Mouse (Mus musculus): ENCODE measurements at regions not wholly inside any gene's neighbourhood (a gene's known extent, or its start where the extent isn't known, plus 50 kb on each side); places are given as distances from the start of the nearest gene placed in this dataset.

DNA sequence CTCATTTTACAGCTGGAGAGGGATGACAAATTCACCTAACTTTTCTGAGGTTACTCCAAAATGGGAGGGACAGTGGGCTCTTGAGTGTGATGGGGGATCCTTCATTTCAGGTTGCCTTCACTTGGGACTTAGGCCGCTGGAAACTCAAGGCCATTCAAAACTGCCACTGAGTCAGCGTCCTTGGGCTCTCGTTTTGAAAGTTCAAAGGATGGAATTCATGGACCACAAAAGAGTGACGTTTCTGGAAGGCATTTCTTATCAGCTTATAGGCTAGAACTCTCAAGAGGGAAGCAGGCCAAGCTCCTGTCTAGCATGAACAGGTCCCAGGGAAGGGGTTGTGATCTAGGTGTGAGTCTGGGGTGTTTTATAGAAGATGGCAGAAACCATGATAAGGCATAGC lies 233.3 kb downstream of the Csl start:
- DNase-seq (ENCODE audit: low spot score in 2 of 2) = no peak

DNA sequence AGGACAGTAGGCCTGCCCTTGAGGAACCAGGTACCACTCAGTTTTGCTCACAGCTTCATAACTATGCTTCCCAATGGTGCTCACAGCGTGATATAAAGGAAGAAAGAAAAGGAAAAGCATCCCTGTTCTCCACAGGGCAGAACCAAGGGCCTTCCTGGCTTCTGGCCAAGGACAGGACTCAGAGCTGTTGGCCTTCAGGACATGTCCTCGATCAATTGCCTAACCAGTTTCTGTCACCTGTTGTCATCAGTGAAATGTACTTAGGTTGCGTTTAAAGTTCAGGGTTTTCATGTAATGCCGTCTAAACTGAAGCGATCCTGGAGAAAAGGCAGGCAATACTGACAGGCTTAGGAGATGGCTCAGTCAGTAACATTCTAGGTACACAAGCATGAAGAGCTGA lies 232.9 kb downstream of the Csl start:
- peak in 1 of 2 experiments; percentile 19 for DNase-seq (ENCODE audit: low spot score in 2 of 2)

DNA sequence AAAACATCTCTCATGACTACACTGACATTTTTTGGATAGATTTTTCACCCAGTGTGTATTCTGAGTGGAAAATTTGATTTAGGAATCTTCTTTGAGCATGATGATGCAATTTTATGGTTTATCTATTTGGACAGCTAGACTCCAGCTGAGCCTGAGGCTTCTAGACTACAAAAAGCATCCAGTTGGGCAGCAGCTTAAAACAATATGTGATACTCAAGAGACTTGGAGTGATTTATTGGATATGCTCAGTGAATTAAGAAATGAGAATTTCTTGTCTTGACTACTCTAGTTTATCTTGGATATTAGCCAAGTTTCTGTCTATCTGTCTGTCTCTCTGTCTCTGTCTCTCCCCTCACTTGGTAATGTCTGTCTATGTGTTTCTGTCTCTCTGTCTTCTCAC lies 228.4 kb downstream of the Csl start:
- DNase-seq (ENCODE audit: low spot score in 2 of 2) = no peak

DNA sequence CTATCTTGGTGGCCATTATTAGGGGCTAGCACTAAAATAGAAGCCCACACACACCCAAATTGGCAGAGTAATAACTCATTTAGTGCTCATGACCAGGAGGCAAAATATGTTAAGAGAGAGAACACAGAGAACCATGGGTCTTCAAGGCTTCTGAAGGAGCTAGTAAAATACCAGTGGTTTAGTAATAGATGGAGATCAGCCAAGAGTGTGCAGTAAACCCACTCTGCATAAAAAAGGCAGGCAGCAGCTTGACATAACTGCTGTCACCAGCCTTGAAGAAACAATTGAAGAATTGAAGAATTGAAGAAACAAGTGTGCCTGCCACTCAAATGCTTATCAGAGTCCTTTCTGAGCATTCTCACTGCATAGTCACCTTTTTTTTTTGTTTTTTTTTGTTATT lies 227.9 kb downstream of the Csl start:
- DNase-seq (ENCODE audit: low spot score in 2 of 2) = no peak

DNA sequence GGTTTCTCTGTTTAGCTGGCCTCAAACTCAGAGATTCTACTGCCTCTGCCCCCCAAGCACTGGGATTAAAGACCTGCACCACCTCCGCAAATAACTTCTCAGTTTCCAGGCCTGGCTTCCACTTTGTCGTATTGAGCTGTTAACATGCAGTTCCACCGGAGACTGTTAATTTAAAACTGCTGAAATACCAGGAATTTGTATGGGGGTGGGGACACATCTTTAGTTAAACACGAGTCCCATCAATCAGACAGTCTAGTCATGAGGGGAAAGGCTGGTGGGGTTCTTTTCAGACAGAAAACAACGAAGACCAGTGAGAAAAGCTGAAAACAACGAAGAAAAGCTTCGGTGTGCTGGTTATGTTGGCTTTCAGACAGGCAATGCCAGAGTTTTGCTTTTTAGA lies 227.5 kb downstream of the Csl start:
- DNase-seq (ENCODE audit: low spot score in 2 of 2) = no peak

DNA sequence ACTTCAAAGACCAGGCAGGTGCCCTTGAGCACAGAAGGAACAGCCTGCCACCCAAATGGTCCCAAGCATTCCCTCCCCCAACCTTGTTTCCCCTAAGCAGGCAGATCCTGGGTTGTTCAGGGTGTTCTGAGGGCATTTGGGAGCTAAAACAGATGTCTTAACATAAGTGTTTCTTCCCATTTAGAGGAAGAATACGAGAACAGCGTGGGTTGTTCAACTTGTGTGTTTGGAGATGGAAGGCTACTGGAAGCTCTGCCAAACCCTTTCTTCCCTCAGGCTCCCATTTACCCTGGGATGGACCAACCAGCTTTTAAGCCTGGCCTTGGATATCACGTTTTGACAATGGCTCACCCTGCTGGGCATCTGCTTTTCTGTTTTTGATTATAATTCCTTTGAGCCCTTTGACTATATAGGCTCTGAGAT lies 226.8 kb downstream of the Csl start:
- DNase-seq (ENCODE audit: low spot score in 2 of 2) = no peak

DNA sequence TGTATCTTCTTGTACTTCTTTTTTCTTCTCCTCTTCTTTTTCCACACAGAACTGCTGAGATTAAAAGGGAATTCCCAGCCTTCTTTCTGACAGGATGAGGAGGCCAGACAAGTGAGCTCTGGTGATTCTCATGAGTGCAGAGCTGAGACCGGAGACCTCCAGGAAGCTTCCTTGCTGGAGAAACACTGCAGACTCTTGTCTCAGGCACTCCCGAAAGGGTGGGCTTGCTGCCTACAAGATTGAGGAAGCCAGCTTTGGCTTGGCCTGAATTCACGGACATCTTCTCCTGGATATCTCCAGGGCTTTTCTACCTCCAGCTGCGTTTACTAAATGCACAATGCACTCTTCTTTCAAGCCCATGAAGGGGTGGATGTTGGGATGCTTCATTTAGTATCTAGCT lies 226.0 kb downstream of the Csl start:
- no peak for DNase-seq (ENCODE audit: low spot score in 2 of 2)

DNA sequence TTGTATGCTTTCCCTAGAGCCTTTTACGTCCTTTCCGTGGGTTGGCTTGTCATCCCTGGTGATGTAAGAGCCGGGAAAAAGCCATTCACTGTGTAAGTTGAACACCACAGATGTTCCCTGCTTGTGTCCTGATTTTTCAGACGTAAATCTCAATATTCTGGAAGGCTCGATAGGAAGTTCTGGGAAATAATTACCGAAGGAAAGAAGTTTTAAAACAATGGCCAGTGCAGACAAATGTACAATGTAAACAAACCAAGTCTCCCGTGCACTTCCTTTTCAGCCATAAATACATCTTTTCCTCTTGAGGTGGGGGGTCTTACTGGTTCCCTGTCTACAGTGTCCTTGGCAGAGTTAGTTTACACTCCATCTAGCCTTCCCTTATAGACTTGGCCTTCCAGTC lies 225.2 kb downstream of the Csl start:
- no peak for DNase-seq (ENCODE audit: low spot score in 2 of 2)

DNA sequence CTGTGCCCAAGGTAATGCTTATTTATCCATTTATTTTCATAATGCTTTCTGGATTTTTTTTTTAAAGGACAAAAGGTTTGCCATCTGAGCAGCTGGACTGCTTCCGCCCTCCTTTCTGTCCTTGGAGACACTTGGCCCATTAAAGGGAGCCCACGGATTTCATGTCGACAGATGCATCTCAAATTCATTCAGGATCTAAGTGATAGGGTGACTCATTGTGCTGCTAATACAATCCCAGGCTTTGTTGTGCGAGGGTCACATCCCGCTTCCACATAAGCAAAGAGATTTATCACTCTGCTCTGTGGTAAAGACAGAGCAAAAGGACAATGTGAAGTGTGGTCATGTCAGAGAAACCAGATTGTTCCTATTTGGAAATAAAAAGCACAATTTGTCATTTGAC lies 220.8 kb downstream of the Csl start:
- no peak for DNase-seq (ENCODE audit: low spot score in 2 of 2)

DNA sequence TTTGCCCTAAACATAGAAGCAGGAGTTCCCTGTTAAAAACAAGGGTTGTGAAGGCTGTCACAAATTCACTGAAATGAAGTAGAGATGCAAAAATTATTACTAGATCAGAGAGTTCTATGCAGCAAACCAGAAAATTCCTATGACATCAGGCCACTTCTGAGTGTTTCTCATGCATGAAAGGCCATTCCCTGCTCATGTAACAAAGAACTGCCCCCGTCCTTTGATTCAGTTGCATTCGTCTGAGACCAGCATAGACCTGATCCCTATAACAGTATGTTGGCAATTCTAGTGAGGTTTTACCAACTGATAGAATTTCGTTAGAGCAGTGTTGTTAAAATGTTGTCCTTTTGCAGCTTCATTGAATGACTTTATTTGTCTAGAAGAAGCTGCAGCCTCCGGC lies 207.1 kb downstream of the Csl start:
- no peak for DNase-seq (ENCODE audit: low spot score in 2 of 2)

DNA sequence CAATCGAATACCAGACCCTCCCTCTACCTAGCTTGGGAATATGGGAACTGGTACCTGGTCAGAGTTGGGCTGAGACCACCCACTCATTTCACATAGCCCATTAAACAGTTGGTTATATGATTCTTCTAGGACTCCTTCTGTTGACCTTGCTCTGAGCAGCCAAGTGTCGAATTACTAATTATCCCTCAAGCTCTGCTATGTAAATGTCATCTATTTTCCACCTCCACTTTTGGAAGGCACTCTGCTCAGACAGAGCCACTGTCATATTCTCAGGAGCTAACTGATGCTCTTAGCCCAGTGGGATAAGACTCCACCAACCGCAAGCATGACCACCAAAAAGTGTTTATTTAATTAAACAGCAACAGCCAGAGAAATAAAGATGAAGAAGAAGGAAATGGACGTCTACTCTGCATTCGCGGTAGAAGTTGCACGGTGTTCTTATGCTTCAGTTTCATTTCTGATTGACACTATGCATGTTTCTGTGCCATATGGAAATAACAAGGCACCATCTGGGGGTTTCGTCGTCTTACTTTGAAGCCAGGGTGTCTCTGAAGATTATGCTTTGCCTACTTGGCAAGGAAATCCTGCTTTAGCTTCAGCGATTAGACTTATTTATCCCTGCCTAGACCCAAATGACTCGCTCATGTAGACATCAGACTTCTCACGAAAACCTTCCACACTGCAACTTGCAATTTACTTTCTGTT lies 206.5 kb downstream of the Csl start:
- no peak for DNase-seq (ENCODE audit: low spot score in 2 of 2)

DNA sequence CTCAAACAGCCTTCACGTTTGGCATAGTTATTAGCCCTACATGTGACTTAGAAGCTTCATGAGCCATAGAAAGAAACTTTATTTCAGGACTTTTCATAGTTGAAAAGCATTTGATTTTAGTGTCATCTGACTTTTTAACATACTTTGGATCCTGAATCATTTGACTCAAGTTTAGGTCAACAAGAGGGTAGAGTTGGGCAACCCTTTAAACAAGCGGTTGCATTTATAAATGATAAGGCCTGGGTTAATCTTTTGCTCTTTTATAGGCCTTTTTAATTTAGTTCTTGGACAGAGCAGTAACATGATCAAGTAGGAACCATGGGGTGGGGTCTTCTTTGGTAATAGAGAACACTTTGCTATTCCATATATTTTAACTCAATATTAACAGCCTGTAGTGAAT lies 204.4 kb downstream of the Csl start:
- DNase-seq (ENCODE audit: low spot score in 2 of 2) = no peak

DNA sequence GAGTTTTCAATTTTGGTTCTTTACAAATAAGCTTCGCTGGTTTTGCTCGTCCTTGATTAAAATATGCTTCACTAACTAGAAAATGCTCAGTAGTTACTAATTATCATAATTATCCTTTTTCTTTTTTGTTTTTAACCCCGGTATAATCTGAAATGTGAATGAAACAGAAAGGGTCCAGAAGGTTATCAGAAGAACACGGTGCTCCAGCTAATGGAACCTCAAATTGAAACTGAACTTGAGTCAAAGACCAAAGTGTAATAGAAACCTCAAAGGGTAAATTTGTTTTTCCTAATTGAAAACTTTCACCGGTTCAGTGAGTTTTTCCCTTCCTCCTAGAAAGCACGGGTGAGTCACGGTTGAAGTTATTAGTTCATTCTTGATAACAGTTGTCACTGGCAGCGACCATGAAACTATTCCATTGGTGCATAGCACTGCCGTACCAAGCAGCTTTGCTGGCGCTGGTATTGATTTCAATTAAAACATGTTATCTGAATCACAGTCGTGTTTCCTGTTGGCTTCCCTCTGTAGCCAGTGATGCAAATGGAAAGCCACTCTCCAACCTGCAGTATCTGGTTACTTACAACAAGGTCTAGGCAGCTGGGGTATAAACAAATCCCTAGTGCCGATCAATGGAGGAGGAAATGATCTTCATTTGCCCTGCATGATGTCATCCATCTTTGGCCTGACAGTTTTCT lies 203.7 kb downstream of the Csl start:
- no peak for DNase-seq (ENCODE audit: low spot score in 2 of 2)

DNA sequence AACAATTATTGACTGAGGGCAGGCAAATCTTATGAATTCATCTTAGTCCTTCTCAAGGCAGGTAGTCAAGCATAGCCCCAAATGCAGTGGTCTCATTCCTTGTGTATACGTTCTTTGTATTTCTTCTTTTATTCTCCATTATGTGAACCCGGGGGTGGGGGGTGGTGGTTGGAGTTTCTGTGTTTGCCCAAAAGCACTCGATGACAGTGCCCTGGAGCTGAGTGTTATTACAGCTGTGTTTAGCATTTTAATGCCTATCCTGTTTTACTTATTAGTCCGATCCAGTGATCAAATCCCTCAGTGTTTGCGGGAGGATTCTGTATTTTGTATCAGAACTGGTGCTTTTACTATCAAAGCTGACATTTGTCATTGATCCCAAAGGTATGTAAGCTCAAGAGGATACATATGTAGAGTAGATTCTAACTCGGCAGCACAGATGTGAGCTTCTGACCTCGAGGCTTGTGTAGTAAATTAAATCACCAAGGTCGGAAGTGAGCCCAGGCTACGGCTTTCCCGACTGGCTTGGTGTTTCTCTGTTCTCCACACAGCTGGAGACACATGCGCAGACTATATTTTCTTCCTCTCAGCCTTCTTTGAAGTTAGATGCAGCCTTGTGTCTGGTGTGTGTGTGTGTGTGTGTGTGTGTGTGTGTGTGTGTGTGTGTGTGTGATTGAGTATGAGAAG lies 203.0 kb downstream of the Csl start:
- DNase-seq (ENCODE audit: low spot score in 2 of 2) = no peak

DNA sequence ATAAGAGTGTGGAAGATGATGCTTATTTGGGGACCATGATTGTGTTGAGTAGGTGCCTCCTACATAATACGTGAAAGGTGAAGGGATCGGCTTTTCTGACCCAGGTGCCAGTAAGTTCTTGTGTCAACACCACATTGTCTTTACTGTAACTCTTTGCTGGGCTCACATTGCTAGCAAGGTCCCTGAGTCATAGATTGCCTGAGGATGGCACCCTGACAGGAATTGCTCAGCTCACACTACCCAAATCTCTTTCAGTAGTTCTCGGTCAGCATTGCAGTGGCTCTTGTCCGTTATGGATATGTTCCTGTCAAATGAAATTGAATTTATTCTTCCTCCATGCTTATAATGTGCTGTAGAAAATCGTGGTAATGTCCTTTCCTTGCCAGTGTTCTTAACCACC lies 200.8 kb downstream of the Csl start:
- no peak for DNase-seq (ENCODE audit: low spot score in 2 of 2)

DNA sequence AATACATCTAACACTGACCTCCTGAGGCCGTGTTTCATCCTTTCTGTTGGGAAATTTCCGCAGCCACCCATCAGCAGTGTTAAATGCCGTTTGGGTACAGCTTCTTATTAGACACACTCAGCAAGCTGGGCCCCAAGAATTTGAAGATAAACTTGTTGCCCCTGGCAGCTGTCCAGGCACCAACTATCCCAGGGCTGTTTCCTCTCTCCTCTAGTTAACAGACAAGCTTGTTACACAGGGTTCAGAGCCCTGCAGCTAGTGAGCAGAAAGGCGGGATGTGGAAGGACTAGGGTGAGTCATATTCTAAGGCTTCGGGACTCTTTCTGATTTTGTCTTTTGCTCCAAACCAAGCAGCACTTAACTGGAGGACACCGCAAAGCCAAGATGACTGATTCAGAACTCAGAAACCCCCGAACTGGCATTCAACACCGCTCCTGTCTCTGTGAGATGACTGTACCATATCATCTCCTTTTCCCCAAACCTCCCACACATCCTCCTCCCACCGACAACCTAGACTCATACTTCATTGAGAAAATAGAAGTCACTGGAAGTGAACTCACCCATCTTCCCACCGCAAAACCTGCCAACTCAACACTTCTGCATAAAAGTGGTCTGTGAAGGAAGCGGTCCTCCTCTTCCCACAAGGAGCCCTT lies 198.2 kb downstream of the Csl start:
- no peak for DNase-seq (ENCODE audit: low spot score in 2 of 2)

DNA sequence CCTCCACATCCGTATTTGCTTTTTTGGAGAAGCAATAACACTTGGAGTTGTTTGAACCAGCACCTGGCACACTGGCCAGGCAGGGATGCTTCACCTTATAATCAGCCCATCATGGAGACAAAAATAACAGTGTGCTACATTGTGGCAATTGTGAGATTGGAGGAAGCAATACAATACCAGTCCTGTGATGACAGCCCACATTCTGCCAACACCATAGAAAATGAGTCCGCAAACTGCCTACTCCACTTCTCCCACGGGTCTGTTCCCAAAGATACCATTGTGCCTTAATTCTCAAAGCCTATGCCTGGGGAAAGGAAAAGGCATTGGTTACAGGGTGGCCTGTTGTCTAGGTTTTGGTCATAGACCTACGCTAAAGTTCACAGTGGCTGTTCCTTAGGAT lies 194.9 kb downstream of the Csl start:
- DNase-seq (ENCODE audit: low spot score in 2 of 2) = no peak

DNA sequence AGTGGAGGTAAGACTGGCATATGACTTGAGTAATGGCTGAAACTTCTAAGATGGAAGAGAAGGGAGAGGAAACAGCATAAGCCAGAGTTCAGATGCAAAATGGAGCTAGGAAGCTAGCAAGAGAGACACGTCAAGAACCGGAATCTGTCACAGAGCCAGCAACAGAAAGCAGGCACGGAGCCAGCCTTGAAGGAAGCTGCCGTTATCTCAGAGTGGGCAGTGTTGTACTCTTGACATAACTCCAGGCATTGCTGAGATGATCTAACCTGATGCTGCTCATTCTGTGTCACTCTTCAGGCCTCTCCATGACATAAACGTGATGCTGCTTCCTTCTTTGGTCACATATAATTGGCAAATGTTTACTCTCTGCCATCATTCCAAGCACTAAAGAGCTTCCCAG lies 191.0 kb downstream of the Csl start:
- no peak for DNase-seq (ENCODE audit: low spot score in 2 of 2)

DNA sequence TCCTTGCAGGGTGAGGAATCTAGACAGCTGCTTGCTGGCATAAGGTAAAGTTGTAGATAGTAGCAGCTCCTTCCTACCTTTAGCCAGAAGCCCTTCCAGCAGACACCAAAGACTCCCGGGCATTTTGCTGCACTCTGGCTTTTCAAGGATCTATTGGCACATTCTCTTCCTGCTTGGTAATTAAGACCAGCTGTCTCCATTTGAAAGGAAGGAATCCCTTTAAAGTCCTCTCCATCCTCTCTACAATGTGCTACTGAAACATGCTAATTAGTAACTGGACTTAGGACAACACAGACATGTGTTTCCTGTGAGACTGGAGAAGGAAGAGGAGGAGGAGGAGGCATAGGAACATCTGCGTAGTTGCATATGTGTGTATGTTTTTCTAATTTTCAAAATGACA lies 189.3 kb downstream of the Csl start:
- no peak for DNase-seq (ENCODE audit: low spot score in 2 of 2)

DNA sequence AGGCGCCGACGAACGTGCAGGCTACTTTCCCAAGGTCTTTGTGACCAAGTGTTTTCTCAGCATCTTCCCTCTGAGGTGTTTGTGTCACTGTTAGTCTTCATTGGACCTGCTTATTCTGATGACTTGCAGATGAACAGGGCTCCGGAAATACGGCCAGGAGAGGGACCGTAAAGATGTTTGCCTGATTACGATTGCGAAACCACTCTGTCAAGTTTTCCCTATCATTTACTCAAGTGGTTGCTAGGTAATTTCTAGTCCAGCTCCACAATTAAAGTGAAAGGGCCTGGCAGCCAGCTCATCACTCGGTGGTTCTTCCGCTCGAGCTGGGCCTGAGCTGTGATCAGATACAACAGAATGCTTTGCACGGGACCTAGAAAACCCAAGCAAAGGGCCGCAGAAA lies 185.5 kb downstream of the Csl start:
- no peak for DNase-seq (ENCODE audit: low spot score in 2 of 2)

DNA sequence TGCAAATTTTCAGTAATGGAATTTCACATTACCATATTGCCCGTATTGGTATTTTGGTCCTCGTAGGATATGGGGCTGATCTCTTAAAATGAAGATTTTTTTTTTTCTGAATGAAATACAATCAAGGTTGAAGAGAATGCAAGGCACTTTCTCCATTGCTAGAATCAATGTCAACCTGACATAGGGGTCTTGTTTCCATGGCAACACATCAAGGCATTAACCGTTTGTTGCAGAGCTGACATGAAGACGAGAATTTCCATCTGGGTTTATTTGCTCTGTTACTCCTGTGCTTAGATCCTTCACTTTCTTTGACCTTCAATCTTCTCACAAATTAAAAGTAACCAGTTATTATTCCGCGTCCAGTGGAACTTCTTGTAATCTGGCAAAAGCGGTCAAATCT lies 184.2 kb downstream of the Csl start:
- DNase-seq (ENCODE audit: low spot score in 2 of 2) = no peak

DNA sequence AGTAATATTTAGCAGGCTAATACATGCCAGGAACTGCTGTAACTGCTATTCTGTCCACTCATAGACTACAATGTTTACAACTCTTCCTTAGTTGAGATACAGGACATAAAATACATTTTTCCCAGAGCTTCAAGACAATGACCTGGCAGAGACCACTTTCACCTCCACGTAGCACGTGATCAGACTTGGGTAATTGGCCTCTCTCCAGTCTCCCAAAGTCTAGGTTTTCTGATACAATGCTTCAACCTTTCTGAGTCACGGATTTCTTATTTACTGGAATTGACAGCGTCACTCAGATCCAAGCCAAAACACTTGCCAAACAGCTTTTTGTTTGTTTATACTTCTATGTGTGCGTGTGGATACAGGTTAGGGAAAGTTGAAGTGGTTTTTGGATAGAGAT lies 183.2 kb downstream of the Csl start:
- no peak for DNase-seq (ENCODE audit: low spot score in 2 of 2)

All from adrenal gland, postnatal 4 days (tissue).